Mouse (Mus musculus): ENCODE data around the gene Sgip1.

GRCm38 (mm10) chr4:102899683-102900082, 158.6 kb downstream of the Sgip1 start:
- TF ChIP-seq CTCF (IDR thresholded peaks at IDR 0.05; ENCODE audit: low read depth, low read length) (no peak), POLR2AphosphoS5 (IDR thresholded peaks at IDR 0.05; ENCODE audit: insufficient replicate concordance, low read depth, low read length) (no peak), TAL1 (conservative IDR thresholded peaks at IDR 0.05; ENCODE audit: low read depth, low read length) (no peak), GATA1 (IDR thresholded peaks at IDR 0.05; ENCODE audit: borderline replicate concordance, low read length) (no peak)
